Mouse (Mus musculus) midbrain, postnatal 0 days (tissue): ENCODE measurements at regions not wholly inside any gene's neighbourhood (a gene's known extent, or its start where the extent isn't known, plus 50 kb on each side); places are given as distances from the start of the nearest gene placed in this dataset.

Experiments
- ATAC-seq: fragments of 200-750 bp; cut with Nextera tagmentation; 2 replicates; pipeline ENCODE4 v1.8.0; 2017; ENCODE audit warnings: moderate number of reproducible peaks, mild to moderate bottlenecking, moderate TSS enrichment, moderate library complexity; ENCODE audit not compliant: low FRiP score
- DNase-seq: peaks from one replicate; pipeline ENCODE4 v3.0.0-alpha.2; 2015; ENCODE audit warnings: low spot score
- H3K27ac ChIP-seq: fragments of 300-500 bp; sonication (generic); 2 replicates; pipeline ENCODE4 v1.5.1; 2014; ENCODE audit warnings: low read depth, mild to moderate bottlenecking, low read length, mixed read lengths
- H3K27me3 ChIP-seq: fragments of 300-500 bp; sonication (generic); 2 replicates; pipeline ENCODE4 v1.6.1; 2014; ENCODE audit warnings: low read length, control low read depth, mixed read lengths; ENCODE audit not compliant: insufficient read depth
- H3K36me3 ChIP-seq: fragments of 300-500 bp; sonication (generic); 2 replicates; pipeline ENCODE4 v1.6.1; 2014; ENCODE audit warnings: low read length, control low read depth, mixed read lengths; ENCODE audit not compliant: insufficient read depth
- H3K4me1 ChIP-seq: fragments of 300-500 bp; sonication (generic); 2 replicates; pipeline ENCODE4 v1.6.1; 2014; ENCODE audit warnings: mild to moderate bottlenecking, control low read depth, antibody characterized with exemption, low read length, mixed read lengths; ENCODE audit not compliant: insufficient read depth
- H3K4me2 ChIP-seq: fragments of 300-500 bp; sonication (generic); 2 replicates; pipeline ENCODE4 v1.6.1; 2014; ENCODE audit warnings: low read depth, mild to moderate bottlenecking, low read length, mixed read lengths; ENCODE audit not compliant: poor library complexity, severe bottlenecking
- H3K4me3 ChIP-seq: fragments of 300-500 bp; sonication (generic); 2 replicates; pipeline ENCODE4 v1.5.1; 2014; ENCODE audit warnings: low read depth, mild to moderate bottlenecking, low read length, moderate library complexity
- H3K9ac ChIP-seq: fragments of 300-500 bp; sonication (generic); replicated peaks from 2 replicates; pipeline ENCODE4 v1.6.1; 2014; ENCODE audit warnings: mild to moderate bottlenecking, low read length, moderate library complexity, mixed read lengths; ENCODE audit not compliant: poor library complexity, severe bottlenecking
- H3K9me3 ChIP-seq: fragments of 300-500 bp; sonication (generic); 2 replicates; pipeline ENCODE4 v1.6.1; 2016; ENCODE audit warnings: low read length, control low read depth
- CTCF ChIP-seq: IDR thresholded peaks from 2 replicates; pipeline ENCODE4 v1.5.1; 2016; ENCODE audit warnings: antibody characterized with exemption, mild to moderate bottlenecking
- WGBS: fragments of 180-500 bp; shearing (Covaris S2); extraction: QIAGEN DNeasy Blood & Tissue Kit; methylation state at CpG from one replicate; pipeline ENCODE4 v1.1.7; 2014; 5-methylcytosine and 5-hydroxymethylcytosine counted together

- 50% methylated on average over 30 of the region's 30 CpGs for WGBS
- ATAC-seq: no peak
- DNase-seq: peak; percentile 53
Measured at GRCm38 (mm10) chr2:166305044-166306002, 149.9 kb upstream of the Sulf2 start.

DNA sequence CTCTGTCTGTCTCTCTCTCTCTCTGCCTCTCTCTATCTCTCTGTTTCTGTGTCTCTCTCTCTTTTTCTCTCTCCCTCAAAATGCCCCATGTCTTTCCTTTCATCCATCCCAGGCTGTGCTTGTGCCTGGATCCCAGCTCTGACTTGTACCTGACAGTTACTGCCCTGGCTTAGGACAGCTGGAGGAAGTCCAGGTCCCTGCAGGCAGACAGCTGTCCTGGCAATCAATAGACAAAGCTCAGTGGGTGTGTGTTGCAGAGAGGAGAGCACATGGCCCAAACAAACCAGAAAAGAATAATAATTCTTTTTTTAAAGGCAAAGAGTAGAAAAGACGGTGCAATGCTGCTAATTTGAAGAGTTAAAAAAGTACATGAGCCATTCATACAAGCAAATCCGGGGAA lies 148.4 kb upstream of the Sulf2 start:
- H3K27me3 ChIP-seq: no peaks in the 10 kb centered on the region
- H3K4me2 ChIP-seq: no peak overlapping the region
- DNase-seq: no peak
- peaks cover 13% of the 10 kb centered on the region; the same call in 1 of the 2 replicates for H3K4me1 ChIP-seq
- H3K27ac ChIP-seq: no peak overlapping the region
- no peak overlapping the region for H3K4me3 ChIP-seq
- TF ChIP-seq CTCF: no peak
- ATAC-seq: no peak
- H3K9ac ChIP-seq: no peak overlapping the region
- 57% methylated on average over 2 of the region's 2 CpGs for WGBS
- no peaks in the 10 kb centered on the region for H3K9me3 ChIP-seq
- no peaks in the 10 kb centered on the region for H3K36me3 ChIP-seq

More at GRCm38 (mm10) chr2:166305044-166306002, 149.9 kb upstream of the Sulf2 start:
- H3K9ac ChIP-seq: no peak overlapping the region
- H3K27me3 ChIP-seq: no peaks in the 10 kb centered on the region
- H3K36me3 ChIP-seq: no peaks in the 10 kb centered on the region
- H3K4me1 ChIP-seq: peaks cover 13% of the 10 kb centered on the region; the same call in 1 of the 2 replicates
- no peaks in the 10 kb centered on the region for H3K9me3 ChIP-seq
- no peak overlapping the region for H3K4me2 ChIP-seq
- TF ChIP-seq CTCF: peak; percentile 18; the same call in 1 of the 2 replicates
- no peak overlapping the region for H3K4me3 ChIP-seq
- no peak overlapping the region; the same call in 1 of the 2 replicates for H3K27ac ChIP-seq

DNA sequence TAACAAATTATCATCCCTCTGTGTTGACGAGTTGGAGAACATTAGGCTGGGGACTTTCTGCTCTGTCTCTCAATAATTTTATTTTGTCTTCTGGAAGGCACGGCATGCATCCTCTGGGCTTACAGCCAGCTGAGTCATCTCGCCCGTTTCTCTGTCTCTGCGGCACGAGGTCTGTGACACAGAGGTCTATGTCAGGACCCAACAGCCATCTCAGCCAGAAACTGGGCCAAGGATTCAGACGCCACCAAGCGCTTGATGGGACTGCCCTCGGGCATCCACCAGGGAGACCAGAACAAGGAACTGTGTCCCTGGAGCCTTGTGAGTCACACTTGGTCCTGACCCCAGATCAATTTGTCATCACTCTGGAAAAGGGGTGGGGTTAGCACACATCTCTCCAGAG lies 145.7 kb upstream of the Sulf2 start:
- TF ChIP-seq CTCF: no peak
- no peak for ATAC-seq

GRCm38 (mm10) chr2:166294672-166295071 lies 139.2 kb upstream of the Sulf2 start:
- no peak for TF ChIP-seq CTCF
- Histone ChIP-seq H3K4me1 (no peaks in the 10 kb centered on the region), H3K4me3 (no peak overlapping the region), H3K27ac (no peak overlapping the region), H3K27me3 (no peaks in the 10 kb centered on the region; the same call in 1 of the 2 replicates), H3K9ac (no peak overlapping the region), H3K9me3 (no peaks in the 10 kb centered on the region), H3K36me3 (no peaks in the 10 kb centered on the region), H3K4me2 (no peak overlapping the region)
- WGBS: 85% methylated on average over 10 of the region's 10 CpGs
- ATAC-seq (no peak), DNase-seq (no peak)

More for the DNA sequence above, 145.7 kb upstream of the Sulf2 start:
- DNase-seq: no peak
- H3K27me3 ChIP-seq: no peaks in the 10 kb centered on the region; the same call in 1 of the 2 replicates
- no peak overlapping the region for H3K4me2 ChIP-seq
- no peak overlapping the region for H3K27ac ChIP-seq
- 73% methylated on average over 9 of the region's 9 CpGs for WGBS
- no peak overlapping the region for H3K9ac ChIP-seq
- peaks cover 9% of the 10 kb centered on the region; the same call in 1 of the 2 replicates for H3K4me1 ChIP-seq
- H3K36me3 ChIP-seq: no peaks in the 10 kb centered on the region
- H3K9me3 ChIP-seq: no peaks in the 10 kb centered on the region
- H3K4me3 ChIP-seq: no peak overlapping the region

DNA sequence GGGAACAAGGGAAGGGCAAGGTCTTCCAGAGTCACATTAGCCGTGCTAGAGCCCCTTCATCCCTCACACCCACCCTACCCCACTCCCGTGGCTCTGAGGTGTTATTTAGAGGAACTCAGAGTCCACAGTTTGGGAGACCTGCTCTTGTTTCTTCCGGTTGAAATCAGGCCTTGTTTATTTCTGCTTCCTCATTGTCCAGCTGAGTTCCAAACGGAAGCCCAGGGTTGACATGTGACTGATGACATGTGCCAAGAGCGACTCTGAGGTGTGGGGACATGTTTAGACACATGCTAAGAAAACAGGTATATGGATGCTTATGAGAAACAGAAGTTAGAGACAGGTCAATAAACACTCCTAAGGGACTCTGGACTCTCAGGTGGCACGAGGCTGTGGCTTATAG lies 137.5 kb upstream of the Sulf2 start:
- WGBS: 86% methylated on average over 6 of the region's 6 CpGs
- no peak for ATAC-seq

DNA sequence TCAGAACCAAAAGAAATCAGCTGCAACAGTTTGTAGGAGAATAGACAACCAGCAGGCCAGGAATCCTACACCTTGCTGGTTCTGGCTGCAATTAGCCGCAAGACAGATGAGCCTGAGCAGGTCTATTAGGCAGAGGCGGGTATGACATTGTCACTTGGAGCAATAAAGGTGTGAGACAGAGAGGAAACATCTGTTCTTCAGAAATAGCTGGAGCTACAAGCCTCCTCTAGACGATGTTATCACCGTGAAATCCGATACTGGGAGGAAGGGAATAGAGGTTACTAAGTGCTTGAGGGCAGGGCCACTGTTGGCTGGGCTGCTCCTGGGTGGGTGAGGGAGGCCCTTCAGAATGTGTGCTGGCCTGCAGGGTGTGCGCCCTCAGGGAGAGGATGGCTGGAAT lies 135.8 kb upstream of the Sulf2 start:
- TF ChIP-seq CTCF: no peak
- H3K36me3 ChIP-seq: no peaks in the 10 kb centered on the region
- H3K4me3 ChIP-seq: no peak overlapping the region
- DNase-seq (no peak), ATAC-seq (no peak)
- H3K4me2 ChIP-seq: no peak overlapping the region
- H3K4me1 ChIP-seq: no peaks in the 10 kb centered on the region
- WGBS: 52% methylated on average over 6 of the region's 6 CpGs
- no peak overlapping the region for H3K27ac ChIP-seq
- no peaks in the 10 kb centered on the region for H3K9me3 ChIP-seq
- no peaks in the 10 kb centered on the region for H3K27me3 ChIP-seq
- H3K9ac ChIP-seq: no peak overlapping the region

More for the DNA sequence above, 137.5 kb upstream of the Sulf2 start:
- Histone ChIP-seq H3K27me3 (no peaks in the 10 kb centered on the region), H3K27ac (no peak overlapping the region), H3K4me1 (no peaks in the 10 kb centered on the region), H3K9me3 (no peaks in the 10 kb centered on the region), H3K9ac (no peak overlapping the region), H3K4me3 (no peak overlapping the region), H3K36me3 (no peaks in the 10 kb centered on the region), H3K4me2 (no peak overlapping the region)
- TF ChIP-seq CTCF: no peak
- no peak for DNase-seq
